Mouse (Mus musculus): ENCODE data around the gene Ovca2. TPM values are rescaled to one million over a fixed set of nuclear protein-coding genes. Genes with fewer than 3 reads are reported as not detected.

Ovca2 gene
- polyA plus RNA-seq, 1 experiment from 2014 or later: 23.9 TPM

DNA sequence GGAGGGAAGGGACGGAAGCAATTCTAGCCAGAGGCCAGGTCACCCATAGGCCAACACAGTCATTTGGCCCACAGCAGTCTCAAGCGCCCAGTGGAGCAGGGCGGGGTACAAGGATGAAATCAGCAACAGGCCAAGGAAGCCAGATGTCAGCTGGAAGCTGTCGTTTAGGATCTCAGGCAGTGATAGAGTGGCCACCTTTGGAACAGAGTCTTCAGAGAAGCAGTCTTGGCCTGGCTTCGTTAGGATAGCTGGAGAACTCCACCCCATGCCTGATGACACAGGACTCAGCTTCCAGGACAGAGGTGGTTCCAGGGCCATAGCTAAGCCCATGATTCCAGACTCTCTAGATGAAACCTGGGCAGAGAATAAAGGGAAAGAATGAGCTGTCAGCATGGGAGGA is 38.2 kb downstream of the Ovca2 start:
- Histone ChIP-seq H3K27me3 (replicated peaks; ENCODE audit: control insufficient read depth, insufficient read depth, low read length) (no peaks in the 10 kb centered on the region), H3K36me3 (ENCODE audit: control insufficient read depth, insufficient read depth, low read length) (no peaks in the 10 kb centered on the region), H3K4me2 (ENCODE audit: low read depth, low read length) (no peak overlapping the region), H3K9me3 (ENCODE audit: control insufficient read depth, low read length) (no peaks in the 10 kb centered on the region), H3K9ac (ENCODE audit: low read depth, low read length) (no peak overlapping the region), H3K27ac (ENCODE audit: low read length) (peak overlapping the region; percentile 78), H3K4me1 (ENCODE audit: control insufficient read depth, insufficient read depth, low read length) (peaks cover 44% of the 10 kb centered on the region), H3K4me3 (ENCODE audit: low read length) (no peak overlapping the region)
- 59% methylated on average over 5 of the region's 5 CpGs for WGBS
- ATAC-seq: no peak

DNA sequence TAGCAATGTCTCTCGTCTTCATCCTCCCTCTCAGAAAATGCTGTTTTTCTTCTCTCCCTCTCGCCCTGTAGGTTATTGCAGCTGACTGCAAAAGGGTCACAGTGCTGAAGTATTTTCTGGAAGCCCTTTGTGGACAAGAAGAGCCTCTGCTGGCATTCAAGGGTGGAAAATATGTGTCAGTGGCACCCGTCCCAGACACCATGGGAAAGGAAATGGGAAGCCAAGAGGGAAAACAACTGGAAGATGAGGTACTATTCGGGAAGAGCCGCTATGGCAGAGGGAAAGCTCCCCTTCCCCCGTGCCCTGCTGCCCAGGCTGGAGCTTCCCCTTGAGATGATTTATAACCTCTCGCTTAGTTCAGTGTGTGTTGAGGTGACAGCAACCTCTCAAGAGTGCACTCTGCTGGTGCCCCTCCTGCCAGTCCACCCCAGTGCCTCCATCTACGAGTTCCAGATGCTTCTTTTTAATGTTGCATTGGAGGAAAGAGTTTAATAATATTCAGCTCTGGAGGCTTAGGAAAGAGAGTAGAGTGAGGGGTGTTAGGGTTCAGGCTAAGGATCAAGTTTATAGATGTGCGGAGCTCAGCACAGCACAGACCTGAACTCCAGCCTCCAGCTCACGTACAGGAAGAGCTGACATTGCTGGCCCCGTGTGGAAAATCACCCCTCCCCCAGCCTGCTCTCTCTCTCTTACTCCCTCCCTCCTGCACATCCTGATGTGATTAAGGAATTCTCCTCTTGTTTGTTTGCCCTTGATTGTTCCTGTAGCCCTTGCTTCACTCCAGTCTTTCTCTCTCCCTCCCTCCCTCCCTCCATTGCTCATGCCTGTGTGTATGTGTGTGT is 39.3 kb downstream of the Ovca2 start:
- ATAC-seq: peak; percentile 55
- Histone ChIP-seq H3K27me3 (replicated peaks; ENCODE audit: control insufficient read depth, insufficient read depth, low read length) (no peaks in the 10 kb centered on the region), H3K9ac (ENCODE audit: low read depth, low read length) (peak overlapping the region; percentile 28; the same call in 1 of the 2 replicates), H3K36me3 (ENCODE audit: control insufficient read depth, insufficient read depth, low read length) (no peaks in the 10 kb centered on the region), H3K4me2 (ENCODE audit: low read depth, low read length) (no peak overlapping the region), H3K4me3 (ENCODE audit: low read length) (no peak overlapping the region), H3K4me1 (ENCODE audit: control insufficient read depth, insufficient read depth, low read length) (peaks cover 48% of the 10 kb centered on the region), H3K9me3 (ENCODE audit: control insufficient read depth, low read length) (no peaks in the 10 kb centered on the region), H3K27ac (ENCODE audit: low read length) (peak overlapping the region; percentile 78)
- 25% methylated on average over 11 of the region's 11 CpGs for WGBS

DNA sequence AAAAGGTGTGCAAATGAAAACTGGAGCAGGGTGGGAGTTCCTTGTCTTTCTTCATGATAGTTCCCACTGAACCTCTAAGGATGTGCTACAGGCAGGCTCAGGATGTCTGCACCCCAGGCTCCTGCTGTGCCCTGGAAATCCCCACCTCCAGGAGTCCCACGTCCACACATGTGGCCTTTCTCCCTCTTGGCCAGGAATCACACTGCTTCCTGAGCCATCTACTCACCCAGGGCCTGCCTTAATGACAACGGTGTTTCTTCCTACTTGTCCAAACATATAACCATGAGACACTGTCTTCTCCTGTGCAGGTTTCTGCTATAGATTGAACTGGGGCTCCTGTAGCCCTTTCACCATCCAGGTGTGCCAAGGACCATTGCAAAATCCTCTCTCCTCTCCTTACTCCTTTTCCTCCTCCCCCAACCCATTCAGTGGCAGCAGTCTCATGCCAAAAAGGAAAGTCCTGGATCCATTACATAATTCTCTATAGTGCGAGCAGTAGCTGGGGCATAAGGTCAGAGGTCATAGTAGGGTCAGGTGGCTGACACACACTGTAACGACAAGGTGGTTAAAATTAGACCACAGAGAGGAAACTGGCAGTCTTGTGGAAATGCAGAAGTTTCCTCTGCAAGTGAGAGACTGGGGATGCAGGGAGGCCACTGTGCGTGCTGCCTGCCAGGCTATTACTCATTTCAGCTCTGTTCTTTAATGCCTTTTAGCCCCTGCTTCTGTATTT is 41.8 kb downstream of the Ovca2 start:
- H3K27ac ChIP-seq (ENCODE audit: low read length): peak overlapping the region; percentile 16

DNA sequence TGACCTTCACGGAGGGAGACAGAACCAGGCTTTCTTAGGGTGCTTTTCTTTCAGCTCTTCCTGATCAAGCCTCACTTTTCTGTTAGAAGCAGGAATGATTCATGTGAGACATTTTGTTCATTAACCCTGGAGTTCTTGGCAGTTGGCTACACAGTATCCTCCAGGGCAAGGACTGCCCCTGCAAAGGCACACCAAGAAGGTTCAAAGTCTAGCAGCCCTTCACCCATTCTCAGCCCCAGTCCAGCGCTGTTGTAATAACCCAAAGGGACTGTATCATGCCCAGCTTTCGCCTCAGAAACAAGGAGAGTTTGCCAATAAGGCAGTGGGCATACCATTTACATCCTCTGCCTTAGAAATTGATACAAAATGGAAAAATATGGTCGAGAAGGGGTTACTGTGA is 43.3 kb downstream of the Ovca2 start:
- H3K27ac ChIP-seq (ENCODE audit: low read length): no peak overlapping the region
- no peak for ATAC-seq

More for the DNA sequence above, 41.8 kb downstream of the Ovca2 start:
- Histone ChIP-seq H3K9me3 (ENCODE audit: control insufficient read depth, low read length) (no peaks in the 10 kb centered on the region), H3K9ac (ENCODE audit: low read depth, low read length) (no peak overlapping the region), H3K36me3 (ENCODE audit: control insufficient read depth, insufficient read depth, low read length) (no peaks in the 10 kb centered on the region), H3K27me3 (replicated peaks; ENCODE audit: control insufficient read depth, insufficient read depth, low read length) (no peaks in the 10 kb centered on the region), H3K4me3 (ENCODE audit: low read length) (no peak overlapping the region), H3K4me2 (ENCODE audit: low read depth, low read length) (no peak overlapping the region), H3K4me1 (ENCODE audit: control insufficient read depth, insufficient read depth, low read length) (peaks cover 47% of the 10 kb centered on the region)
- no peak for ATAC-seq
- 51% methylated on average over 5 of the region's 5 CpGs for WGBS

DNA sequence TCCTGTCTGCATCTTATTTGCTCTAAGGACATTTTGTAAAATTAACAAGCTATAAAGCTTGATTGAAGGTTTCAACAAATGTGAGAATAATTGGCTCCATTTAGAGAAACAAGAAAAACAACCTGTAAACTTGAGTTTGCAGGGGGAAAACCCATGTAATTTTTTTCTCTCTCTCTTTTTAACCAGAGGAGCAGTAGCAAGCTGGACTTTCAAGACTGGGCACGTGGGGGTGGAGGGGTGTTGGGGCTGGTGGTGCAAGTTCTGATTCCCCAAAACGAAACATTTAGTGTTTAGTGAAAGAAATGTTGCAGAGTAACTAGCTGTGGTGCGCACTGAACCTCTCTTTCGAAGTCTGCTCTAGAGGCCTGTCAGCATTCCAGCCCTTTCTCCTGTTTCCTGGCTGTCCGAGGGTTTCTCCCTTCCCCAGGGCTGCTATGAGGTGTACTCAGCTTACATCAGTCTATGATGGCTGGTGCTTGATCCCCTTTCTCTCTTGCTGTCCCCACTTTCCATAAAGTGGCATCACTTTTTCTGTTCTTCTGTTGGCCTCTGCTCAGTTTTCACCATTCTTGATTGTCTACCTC is 44.1 kb downstream of the Ovca2 start:
- peaks cover 30% of the 10 kb centered on the region for H3K4me1 ChIP-seq (ENCODE audit: control insufficient read depth, insufficient read depth, low read length)
- H3K9me3 ChIP-seq (ENCODE audit: control insufficient read depth, low read length): no peaks in the 10 kb centered on the region
- H3K4me3 ChIP-seq (ENCODE audit: low read length): no peak overlapping the region
- H3K4me2 ChIP-seq (ENCODE audit: low read depth, low read length): no peak overlapping the region
- WGBS: 65% methylated on average over 5 of the region's 5 CpGs
- ATAC-seq: no peak
- H3K27ac ChIP-seq (ENCODE audit: low read length): peak overlapping the region; percentile 67; the same call in 1 of the 2 replicates
- no peak overlapping the region for H3K9ac ChIP-seq (ENCODE audit: low read depth, low read length)
- no peaks in the 10 kb centered on the region for H3K27me3 ChIP-seq (replicated peaks; ENCODE audit: control insufficient read depth, insufficient read depth, low read length)
- H3K36me3 ChIP-seq (ENCODE audit: control insufficient read depth, insufficient read depth, low read length): no peaks in the 10 kb centered on the region

More for the DNA sequence above, 43.3 kb downstream of the Ovca2 start:
- H3K9ac ChIP-seq (ENCODE audit: low read depth, low read length): no peak overlapping the region
- H3K4me2 ChIP-seq (ENCODE audit: low read depth, low read length): no peak overlapping the region
- no peaks in the 10 kb centered on the region for H3K36me3 ChIP-seq (ENCODE audit: control insufficient read depth, insufficient read depth, low read length)
- no peaks in the 10 kb centered on the region for H3K9me3 ChIP-seq (ENCODE audit: control insufficient read depth, low read length)
- WGBS: 90% methylated on average over 4 of the region's 4 CpGs
- H3K4me1 ChIP-seq (ENCODE audit: control insufficient read depth, insufficient read depth, low read length): peaks cover 34% of the 10 kb centered on the region
- H3K27me3 ChIP-seq (replicated peaks; ENCODE audit: control insufficient read depth, insufficient read depth, low read length): no peaks in the 10 kb centered on the region
- H3K4me3 ChIP-seq (ENCODE audit: low read length): no peak overlapping the region

DNA sequence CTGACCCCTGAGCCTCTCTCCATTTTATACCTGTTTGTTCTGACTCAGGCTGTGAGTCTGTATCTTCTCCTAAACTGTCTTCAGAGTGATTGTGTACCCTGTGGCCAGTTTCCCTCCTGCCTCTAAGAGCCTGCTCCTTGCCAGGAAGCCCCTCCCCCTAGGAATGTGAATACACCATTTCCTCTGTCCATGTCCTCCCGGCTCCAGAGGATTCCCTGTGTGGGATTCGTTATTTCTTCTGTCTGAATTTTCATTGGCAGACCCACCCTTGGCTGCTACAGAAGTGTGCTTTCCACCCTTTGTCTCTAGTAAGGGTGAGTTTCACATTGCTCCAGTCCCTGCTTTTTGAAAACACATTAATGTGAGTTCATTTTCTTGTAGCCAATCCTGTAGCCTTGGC is 44.7 kb downstream of the Ovca2 start:
- peaks cover 24% of the 10 kb centered on the region for H3K4me1 ChIP-seq (ENCODE audit: control insufficient read depth, insufficient read depth, low read length)
- no peaks in the 10 kb centered on the region for H3K36me3 ChIP-seq (ENCODE audit: control insufficient read depth, insufficient read depth, low read length)
- no peak overlapping the region for H3K9ac ChIP-seq (ENCODE audit: low read depth, low read length)
- H3K27me3 ChIP-seq (replicated peaks; ENCODE audit: control insufficient read depth, insufficient read depth, low read length): no peaks in the 10 kb centered on the region
- H3K4me3 ChIP-seq (ENCODE audit: low read length): no peak overlapping the region
- no peak overlapping the region for H3K4me2 ChIP-seq (ENCODE audit: low read depth, low read length)
- 11% methylated on average over 2 of the region's 2 CpGs for WGBS
- ATAC-seq: peak; percentile 70
- H3K27ac ChIP-seq (ENCODE audit: low read length): peak overlapping the region; percentile 67
- H3K9me3 ChIP-seq (ENCODE audit: control insufficient read depth, low read length): no peaks in the 10 kb centered on the region

DNA sequence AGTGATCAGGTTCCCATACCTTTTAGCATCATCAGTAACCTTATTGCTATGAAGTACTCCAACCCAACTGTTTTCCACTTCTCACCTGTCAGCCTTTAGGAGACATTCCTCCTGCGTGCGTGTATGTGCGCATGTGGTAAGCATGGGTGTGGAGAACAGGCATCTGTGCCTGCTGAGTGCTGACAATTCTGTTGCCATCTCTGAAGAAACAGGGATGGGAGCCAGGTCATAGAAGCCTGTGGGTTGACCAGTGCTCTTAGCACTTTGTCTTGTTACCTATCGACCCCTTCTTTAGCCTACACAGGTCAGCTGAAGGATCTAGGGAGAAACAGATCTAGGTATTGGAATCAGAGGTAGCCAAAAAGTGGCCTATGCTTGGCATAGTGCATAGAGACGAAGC is 45.2 kb downstream of the Ovca2 start:
- Histone ChIP-seq H3K27ac (ENCODE audit: low read length) (peak overlapping the region; percentile 67), H3K36me3 (ENCODE audit: control insufficient read depth, insufficient read depth, low read length) (0 out of 2 replicates have a peak, but pooled peaks cover 2% of the 10 kb centered on the region), H3K4me3 (ENCODE audit: low read length) (no peak overlapping the region), H3K9me3 (ENCODE audit: control insufficient read depth, low read length) (no peaks in the 10 kb centered on the region), H3K27me3 (replicated peaks; ENCODE audit: control insufficient read depth, insufficient read depth, low read length) (no peaks in the 10 kb centered on the region), H3K4me2 (ENCODE audit: low read depth, low read length) (no peak overlapping the region), H3K4me1 (ENCODE audit: control insufficient read depth, insufficient read depth, low read length) (peaks cover 19% of the 10 kb centered on the region), H3K9ac (ENCODE audit: low read depth, low read length) (no peak overlapping the region)
- 84% methylated on average over 5 of the region's 5 CpGs for WGBS
- no peak for ATAC-seq

DNA sequence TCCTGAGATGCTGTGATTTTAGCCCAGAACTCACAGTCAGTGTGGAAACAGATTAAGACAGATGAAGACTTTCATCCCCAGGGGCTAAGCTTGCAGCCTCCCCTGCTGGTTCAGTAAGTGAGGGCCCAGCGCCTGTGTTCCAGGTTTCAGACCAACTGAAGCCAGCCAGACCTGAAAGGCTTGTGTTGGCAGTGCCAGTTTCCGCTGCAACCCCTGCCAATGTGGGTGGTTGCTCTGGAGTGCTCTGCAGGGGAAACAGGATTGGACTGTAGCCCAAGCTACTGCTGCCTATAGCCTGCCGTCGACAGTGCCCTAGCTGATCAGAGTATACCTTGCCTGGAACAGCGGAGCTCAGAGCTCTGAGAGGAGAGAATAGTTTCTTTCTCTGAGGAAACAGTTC is 46.4 kb downstream of the Ovca2 start:
- Histone ChIP-seq H3K4me1 (ENCODE audit: control insufficient read depth, insufficient read depth, low read length) (peaks cover 18% of the 10 kb centered on the region), H3K9ac (ENCODE audit: low read depth, low read length) (no peak overlapping the region), H3K4me3 (ENCODE audit: low read length) (no peak overlapping the region), H3K4me2 (ENCODE audit: low read depth, low read length) (no peak overlapping the region), H3K9me3 (ENCODE audit: control insufficient read depth, low read length) (no peaks in the 10 kb centered on the region), H3K27ac (ENCODE audit: low read length) (no peak overlapping the region), H3K27me3 (replicated peaks; ENCODE audit: control insufficient read depth, insufficient read depth, low read length) (no peaks in the 10 kb centered on the region), H3K36me3 (ENCODE audit: control insufficient read depth, insufficient read depth, low read length) (0 out of 2 replicates have a peak, but pooled peaks cover 2% of the 10 kb centered on the region)
- 77% methylated on average over 5 of the region's 5 CpGs for WGBS
- ATAC-seq: no peak

DNA sequence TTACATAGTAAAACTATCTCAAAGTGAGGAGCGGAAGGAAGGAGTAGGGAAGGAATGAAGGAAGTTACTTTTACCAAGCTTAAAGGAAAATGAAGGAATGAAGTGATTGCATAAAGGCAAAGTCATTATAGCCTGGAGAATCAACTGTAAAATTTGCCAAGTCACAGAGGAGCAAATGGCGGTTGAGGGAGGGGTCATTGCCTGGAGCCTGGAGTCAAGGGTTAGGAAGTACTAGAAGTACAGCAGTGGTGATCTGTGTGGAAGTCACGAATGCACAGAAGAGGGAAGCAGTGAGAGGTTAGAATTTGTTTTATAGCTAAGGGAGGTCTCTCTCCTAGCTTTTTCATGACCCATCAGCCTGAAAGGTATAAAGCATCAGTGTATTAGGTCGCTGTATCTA is 47.3 kb downstream of the Ovca2 start:
- ATAC-seq: no peak
- 83% methylated on average over 4 of the region's 4 CpGs for WGBS

More for the DNA sequence above, 47.3 kb downstream of the Ovca2 start:
- Histone ChIP-seq H3K4me2 (ENCODE audit: low read depth, low read length) (no peak overlapping the region), H3K4me1 (ENCODE audit: control insufficient read depth, insufficient read depth, low read length) (peaks cover 13% of the 10 kb centered on the region), H3K27me3 (replicated peaks; ENCODE audit: control insufficient read depth, insufficient read depth, low read length) (no peaks in the 10 kb centered on the region), H3K9ac (ENCODE audit: low read depth, low read length) (no peak overlapping the region), H3K36me3 (ENCODE audit: control insufficient read depth, insufficient read depth, low read length) (0 out of 2 replicates have a peak, but pooled peaks cover 2% of the 10 kb centered on the region), H3K4me3 (ENCODE audit: low read length) (no peak overlapping the region), H3K9me3 (ENCODE audit: control insufficient read depth, low read length) (no peaks in the 10 kb centered on the region), H3K27ac (ENCODE audit: low read length) (no peak overlapping the region)
